Mouse (Mus musculus): ENCODE measurements at regions not wholly inside any gene's neighbourhood (a gene's known extent, or its start where the extent isn't known, plus 50 kb on each side); places are given as distances from the start of the nearest gene placed in this dataset.

GRCm38 (mm10) chr2:51857226-51857625 is 77.7 kb downstream of the Rbm43 start:
- Histone ChIP-seq H3K27me3 (replicated peaks) (no peaks in the 10 kb centered on the region), H3K9ac (ENCODE audit: insufficient read depth, low read depth) (no peak overlapping the region), H3K4me2 (ENCODE audit: insufficient read depth, low read depth, poor library complexity, severe bottlenecking) (no peak overlapping the region), H3K9me3 (replicated peaks; ENCODE audit: low read length) (no peaks in the 10 kb centered on the region), H3K27ac (ENCODE audit: insufficient read depth, low read depth) (no peak overlapping the region), H3K4me1 (ENCODE audit: control insufficient read depth in 1 of 2, insufficient read depth in 2 of 2) (no peaks in the 10 kb centered on the region), H3K79me2 (replicated peaks; ENCODE audit: control insufficient read depth, extremely low read depth, insufficient read depth, poor library complexity, severe bottlenecking) (no peaks in the 10 kb centered on the region), H3K36me3 (replicated peaks in 1 of 2; ENCODE audit: control insufficient read depth in 1 of 2, insufficient read depth in 1 of 2, low read length in 1 of 2) (no peaks in the 10 kb centered on the region), H3K4me3 (replicated peaks in 1 of 3; ENCODE audit: low read depth in 2 of 3, low read length in 2 of 3, poor library complexity in 1 of 3) (no peak overlapping the region)
- TF ChIP-seq USF2 (conservative IDR thresholded peaks at IDR 0.05; ENCODE audit: low read depth, low read length) = no peak
- no peak for DNase-seq (ENCODE audit: extremely low read depth)
- in situ Hi-C loops (cut with MboI; ENCODE audit: low pct_ligation_motif_present, low pct_unique_long_range_greater_than_20kb, low sequenced_read_pairs) = no loop called here
- dilution Hi-C loops (cut with MboI; ENCODE audit: extremely low pct_ligation_motif_present, extremely low pct_unique_long_range_greater_than_20kb, low sequenced_read_pairs) = no loop called here

GRCm38 (mm10) chr2:51866045-51866444 is 68.9 kb downstream of the Rbm43 start:
- H3K4me2 ChIP-seq (ENCODE audit: insufficient read depth, low read depth, poor library complexity, severe bottlenecking) = no peak overlapping the region
- no peak overlapping the region for H3K9ac ChIP-seq (ENCODE audit: insufficient read depth, low read depth)
- DNase-seq (ENCODE audit: extremely low read depth) = no peak
- H3K4me1 ChIP-seq (ENCODE audit: control insufficient read depth in 1 of 2, insufficient read depth in 2 of 2) = no peaks in the 10 kb centered on the region
- H3K79me2 ChIP-seq (replicated peaks; ENCODE audit: control insufficient read depth, extremely low read depth, insufficient read depth, poor library complexity, severe bottlenecking) = no peaks in the 10 kb centered on the region
- TF ChIP-seq ZC3H11A (IDR thresholded peaks at IDR 0.05; ENCODE audit: low read depth, low read length) (no peak), BHLHE40 (IDR thresholded peaks at IDR 0.05; ENCODE audit: low read depth, low read length) (no peak)
- H3K9me3 ChIP-seq (replicated peaks; ENCODE audit: low read length) = no peaks in the 10 kb centered on the region
- dilution Hi-C loops (cut with MboI; ENCODE audit: extremely low pct_ligation_motif_present, extremely low pct_unique_long_range_greater_than_20kb, low sequenced_read_pairs) = no loop called here
- H3K27me3 ChIP-seq (replicated peaks) = peaks cover 1% of the 10 kb centered on the region
- H3K27ac ChIP-seq (ENCODE audit: insufficient read depth, low read depth) = no peak overlapping the region
- in situ Hi-C loops (cut with MboI; ENCODE audit: low pct_ligation_motif_present, low pct_unique_long_range_greater_than_20kb, low sequenced_read_pairs) = no loop called here
- H3K36me3 ChIP-seq (replicated peaks in 1 of 2; ENCODE audit: control insufficient read depth in 1 of 2, insufficient read depth in 1 of 2, low read length in 1 of 2) = no peaks in the 10 kb centered on the region
- no peak overlapping the region for H3K4me3 ChIP-seq (replicated peaks in 1 of 3; ENCODE audit: low read depth in 2 of 3, low read length in 2 of 3, poor library complexity in 1 of 3)

- TF ChIP-seq SMC3 (IDR thresholded peaks at IDR 0.05; ENCODE audit: low read depth, low read length) = no peak
- no peak for TF ChIP-seq NELFE (IDR thresholded peaks at IDR 0.05; ENCODE audit: low read depth, low read length)
- no peak for TF ChIP-seq RAD21 (IDR thresholded peaks at IDR 0.05; ENCODE audit: low read depth, low read length)
- TF ChIP-seq MEF2A (IDR thresholded peaks at IDR 0.05; ENCODE audit: borderline replicate concordance, low read depth, low read length) = no peak
- TF ChIP-seq TBP (conservative IDR thresholded peaks at IDR 0.05; ENCODE audit: low read depth, low read length) = no peak
- TF ChIP-seq ZKSCAN1 (IDR thresholded peaks at IDR 0.05; ENCODE audit: borderline replicate concordance, low read depth, low read length) = no peak
- no peak for TF ChIP-seq POLR2A (IDR thresholded peaks at IDR 0.05; ENCODE audit: low read depth, low read length)
- no peak for TF ChIP-seq PAX5 (IDR thresholded peaks at IDR 0.05; ENCODE audit: low read length)
- TF ChIP-seq ZMIZ1 (IDR thresholded peaks at IDR 0.05; ENCODE audit: low read depth, low read length) = no peak
- TF ChIP-seq MAZ (IDR thresholded peaks at IDR 0.05; ENCODE audit: low read depth, low read length) = no peak
- TF ChIP-seq USF1 (IDR thresholded peaks at IDR 0.05; ENCODE audit: low read depth, low read length) = no peak
- no peak for TF ChIP-seq POLR2AphosphoS2 (IDR thresholded peaks at IDR 0.05; ENCODE audit: low read depth, low read length)
- Histone ChIP-seq H3K27ac (ENCODE audit: insufficient read depth, low read depth) (no peak overlapping the region), H3K4me3 (replicated peaks in 1 of 3; ENCODE audit: low read depth in 2 of 3, low read length in 2 of 3, poor library complexity in 1 of 3) (no peak overlapping the region), H3K4me1 (ENCODE audit: control insufficient read depth in 1 of 2, insufficient read depth in 2 of 2) (no peaks in the 10 kb centered on the region), H3K79me2 (replicated peaks; ENCODE audit: control insufficient read depth, extremely low read depth, insufficient read depth, poor library complexity, severe bottlenecking) (no peaks in the 10 kb centered on the region), H3K4me2 (ENCODE audit: insufficient read depth, low read depth, poor library complexity, severe bottlenecking) (no peak overlapping the region), H3K36me3 (replicated peaks in 1 of 2; ENCODE audit: control insufficient read depth in 1 of 2, insufficient read depth in 1 of 2, low read length in 1 of 2) (no peaks in the 10 kb centered on the region), H3K9ac (ENCODE audit: insufficient read depth, low read depth) (no peak overlapping the region), H3K27me3 (replicated peaks) (peaks cover 1% of the 10 kb centered on the region), H3K9me3 (replicated peaks; ENCODE audit: low read length) (no peaks in the 10 kb centered on the region)
- in situ Hi-C loops (cut with MboI; ENCODE audit: low pct_ligation_motif_present, low pct_unique_long_range_greater_than_20kb, low sequenced_read_pairs) (no loop called here), dilution Hi-C loops (cut with MboI; ENCODE audit: extremely low pct_ligation_motif_present, extremely low pct_unique_long_range_greater_than_20kb, low sequenced_read_pairs) (no loop called here)
- DNase-seq (ENCODE audit: extremely low read depth) = no peak
These were observed 66.0 kb downstream of the Rbm43 start for GRCm38 (mm10) chr2:51868878-51869510.
